Mouse (Mus musculus) MEL (cell line): ENCODE data around the gene Inip.

Experiments
- CHD2 ChIP-seq: IDR thresholded peaks from 2 replicates; pipeline ENCODE4 v1.6.1; 2011; ENCODE audit warnings: low read length, improper control_type of control experiment
- CTCF ChIP-seq, 3 experiments: IDR thresholded peaks in 2 of 3; conservative IDR thresholded peaks in 1 of 3; 2 replicates each; pipeline ENCODE4 v1.5.1; 2011 to 2012; ENCODE audit warnings: low read length in 3 of 3, low read depth in 2 of 3, mild to moderate bottlenecking in 2 of 3, improper control_type of control experiment in 1 of 3, inconsistent platforms in 1 of 3, mixed read lengths in 1 of 3, moderate library complexity in 1 of 3; ENCODE audit not compliant: control insufficient read depth in 1 of 3, insufficient read depth in 1 of 3, poor library complexity in 1 of 3, severe bottlenecking in 1 of 3
- E2F4 ChIP-seq: IDR thresholded peaks from 2 replicates; pipeline ENCODE4 v1.6.1; 2011; ENCODE audit warnings: low read depth, low read length, improper control_type of control experiment, borderline replicate concordance
- EP300 ChIP-seq, 2 experiments: IDR thresholded peaks; 2 replicates each; pipeline ENCODE4 v1.6.1; 2011; ENCODE audit warnings: improper control_type of control experiment in 2 of 2, low read length in 2 of 2, low read depth in 1 of 2, mild to moderate bottlenecking in 1 of 2
- GATA1 ChIP-seq: IDR thresholded peaks from 2 replicates; pipeline ENCODE4 v1.6.1; 2011; ENCODE audit warnings: low read depth, low read length, improper control_type of control experiment
- HCFC1 ChIP-seq: IDR thresholded peaks from 2 replicates; pipeline ENCODE4 v1.6.1; 2012; ENCODE audit warnings: low read depth, mild to moderate bottlenecking, inconsistent platforms, low read length, improper control_type of control experiment, moderate library complexity
- JUND ChIP-seq: IDR thresholded peaks from 2 replicates; pipeline ENCODE4 v1.6.1; 2011; ENCODE audit warnings: low read depth, mild to moderate bottlenecking, improper control_type of control experiment, low read length
- MAX ChIP-seq: IDR thresholded peaks from 2 replicates; pipeline ENCODE4 v1.6.1; 2011; ENCODE audit warnings: low read length, improper control_type of control experiment
- POLR2A ChIP-seq, 2 experiments: IDR thresholded peaks; 2 replicates each; pipeline ENCODE4 v1.6.1; 2011 to 2012; ENCODE audit warnings: low read length in 2 of 2, mild to moderate bottlenecking in 2 of 2, control low read depth in 1 of 2, improper control_type of control experiment in 1 of 2, low read depth in 1 of 2, moderate library complexity in 1 of 2; ENCODE audit not compliant: control insufficient read depth in 1 of 2, insufficient read depth in 1 of 2, poor library complexity in 1 of 2
- POLR2AphosphoS5 ChIP-seq: IDR thresholded peaks from 2 replicates; pipeline ENCODE4 v1.6.1; 2012; ENCODE audit warnings: low read depth, borderline replicate concordance, mild to moderate bottlenecking, inconsistent platforms, low read length, moderate library complexity, mixed read lengths
- RAD21 ChIP-seq: IDR thresholded peaks from 2 replicates; pipeline ENCODE4 v1.6.1; 2011; ENCODE audit warnings: mild to moderate bottlenecking, low read depth, low read length, improper control_type of control experiment
- SIN3A ChIP-seq: IDR thresholded peaks from 2 replicates; pipeline ENCODE4 v1.6.1; 2012; ENCODE audit warnings: low read length, improper control_type of control experiment, inconsistent platforms
- SMC3 ChIP-seq: IDR thresholded peaks from 2 replicates; pipeline ENCODE4 v1.6.1; 2011; ENCODE audit warnings: low read depth, low read length, improper control_type of control experiment

DNA sequence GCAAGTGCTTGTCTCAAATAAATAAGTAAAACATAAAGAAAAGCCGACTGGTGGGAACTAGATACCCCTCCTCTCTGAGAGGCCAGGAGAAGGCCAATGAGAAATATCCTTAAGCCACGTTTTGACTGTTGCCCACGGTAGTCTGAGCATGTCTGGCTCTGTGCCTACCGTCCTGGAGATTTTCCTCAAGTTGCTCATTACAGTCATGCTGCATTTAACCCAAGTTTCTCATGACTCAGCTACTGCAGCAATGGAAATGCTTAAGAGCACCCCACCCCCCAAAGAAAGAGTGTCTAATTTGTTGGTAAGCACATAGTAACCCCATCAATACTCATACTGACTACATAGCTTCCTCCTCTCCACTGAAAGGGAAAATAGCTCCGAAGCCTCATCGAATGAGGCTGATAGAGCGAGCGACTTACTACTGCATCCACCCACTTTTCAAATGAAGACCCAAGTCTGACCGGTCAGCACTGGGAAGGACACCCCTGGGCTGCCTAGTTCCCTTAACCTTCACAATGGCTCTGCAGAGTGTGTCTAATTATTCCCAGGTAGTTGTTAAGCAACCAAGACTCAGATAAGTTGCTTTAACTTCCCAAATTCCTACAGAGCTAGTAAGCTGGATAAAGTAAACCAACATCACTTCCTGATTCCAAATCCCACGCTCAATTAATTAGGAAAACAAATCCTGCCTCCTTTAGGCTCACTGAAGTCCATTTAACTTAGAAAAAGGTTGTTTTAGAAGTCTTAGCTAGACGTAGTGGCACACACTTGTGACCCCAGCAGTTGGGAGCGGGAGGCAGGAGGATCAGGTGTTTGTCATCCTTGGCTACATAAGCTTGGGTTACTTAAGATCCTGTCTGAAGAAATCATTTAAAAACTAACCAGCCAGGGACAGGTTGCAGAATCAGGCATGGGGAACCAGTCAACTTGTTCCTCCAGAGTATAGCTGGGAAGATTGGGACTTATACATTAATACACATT is 43.6 kb downstream of the Inip start:
- TF ChIP-seq CHD2 (no peak), POLR2A (IDR thresholded peaks at IDR 0.05; ENCODE audit: control insufficient read depth in 1 of 2, insufficient read depth in 1 of 2, low read depth in 1 of 2, low read length in 2 of 2, poor library complexity in 1 of 2) (no peak), MAX (no peak), SMC3 (no peak), CTCF (IDR thresholded peaks at IDR 0.05 in 2 of 3, conservative IDR thresholded peaks at IDR 0.05 in 1 of 3; ENCODE audit: control insufficient read depth in 1 of 3, insufficient read depth in 1 of 3, low read depth in 2 of 3, low read length in 3 of 3, poor library complexity in 1 of 3, severe bottlenecking in 1 of 3) (no peak), GATA1 (no peak), EP300 (IDR thresholded peaks at IDR 0.05; ENCODE audit: low read depth in 1 of 2, low read length in 2 of 2) (no peak), JUND (no peak), E2F4 (no peak), POLR2AphosphoS5 (no peak), RAD21 (no peak), HCFC1 (no peak), SIN3A (no peak)
